Mouse (Mus musculus): ENCODE measurements around the gene Rab6b. TPM values are rescaled to one million over a fixed set of nuclear protein-coding genes. Genes with fewer than 3 reads are reported as not detected.

Rab6b gene
- polyA plus RNA-seq (2014; fragmentation: Illumina TruSeq; extraction: RNeasy Lipid Tissue Mini Kit (QIAGEN cat#74804); ENCODE audit: low read depth, low replicate concordance): 0.53 TPM

DNA sequence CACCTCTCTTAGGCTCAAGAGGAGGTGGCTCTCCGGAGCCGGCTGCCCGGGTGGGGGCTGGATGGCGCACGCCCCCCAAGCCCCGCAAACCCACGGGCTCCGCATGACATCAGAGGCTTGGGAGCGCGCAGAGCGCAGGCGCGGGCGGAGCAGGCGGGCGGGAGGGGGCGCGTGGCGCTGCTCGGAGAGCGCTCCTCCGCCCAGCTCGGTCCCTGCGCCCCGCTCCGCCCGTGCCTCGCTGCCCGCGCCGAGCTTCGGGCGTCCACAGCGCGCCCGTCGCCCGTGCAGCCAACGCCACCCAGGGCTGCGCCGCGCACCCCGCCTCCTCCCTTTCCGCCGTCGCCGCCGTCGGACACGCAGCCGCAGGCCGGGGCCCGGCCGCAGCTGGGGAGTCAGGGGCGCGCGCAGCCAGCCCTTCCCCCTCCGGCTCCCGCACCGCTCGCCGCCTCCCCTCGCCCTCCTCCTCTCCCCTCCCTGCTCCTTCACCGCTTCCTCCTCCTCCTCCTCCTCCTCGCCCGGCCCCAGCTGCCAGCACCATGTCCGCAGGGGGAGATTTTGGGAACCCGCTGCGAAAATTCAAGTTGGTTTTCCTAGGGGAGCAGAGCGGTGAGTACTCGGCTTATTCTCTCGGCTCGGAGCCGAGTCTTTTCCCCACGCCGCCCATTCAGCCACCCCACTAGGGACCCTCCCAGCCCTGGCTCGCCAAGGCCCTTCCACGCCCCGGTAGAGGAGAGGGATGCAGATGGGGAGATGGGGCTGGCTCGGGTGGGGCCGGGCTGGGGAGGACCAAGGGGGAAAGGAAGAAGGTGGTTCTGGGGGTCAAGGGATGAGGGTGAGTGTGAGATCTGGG lies at the start of gene Rab6b:
Rab6b (plus strand) TSS at position 167 of the 850 bp plus-strand sequence.

DNA sequence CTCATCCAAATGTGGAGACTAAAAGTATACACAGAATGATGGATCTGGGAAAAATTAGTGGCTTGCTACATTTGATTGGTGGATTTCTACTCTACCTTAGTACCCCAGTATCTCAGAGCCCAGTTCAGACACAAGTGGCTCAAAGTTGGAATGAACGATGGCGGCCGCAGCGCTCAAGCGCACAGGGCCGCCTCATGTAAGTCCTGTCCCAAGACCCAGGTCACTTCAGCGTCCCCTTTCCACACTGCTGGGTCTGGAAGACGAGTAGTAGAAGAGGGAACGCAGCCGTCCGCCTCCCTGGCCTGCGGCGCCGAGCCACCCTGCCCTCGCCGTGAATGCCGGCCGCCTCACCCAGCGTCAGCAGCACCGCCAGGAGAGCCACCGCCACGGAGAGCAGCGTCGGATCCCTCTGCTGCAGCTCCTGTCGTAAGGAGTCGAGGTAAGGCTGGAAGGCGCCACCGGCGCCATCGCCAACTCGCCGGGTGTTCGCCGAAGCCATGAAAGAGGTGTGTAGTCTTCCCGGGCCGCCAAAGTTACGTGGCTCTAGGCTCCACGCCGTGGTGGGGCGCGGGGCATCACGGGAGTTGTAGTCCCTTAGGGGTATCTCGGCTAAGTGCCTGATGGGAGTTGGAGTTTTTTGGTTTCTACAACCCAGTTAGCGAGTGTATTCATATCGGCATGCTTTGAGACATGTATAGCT lies 90.1 kb downstream of the Rab6b start, which contains the start of gene Srprb:
Srprb (minus strand) TSS at position 577 of the 700 bp plus-strand sequence.

DNA sequence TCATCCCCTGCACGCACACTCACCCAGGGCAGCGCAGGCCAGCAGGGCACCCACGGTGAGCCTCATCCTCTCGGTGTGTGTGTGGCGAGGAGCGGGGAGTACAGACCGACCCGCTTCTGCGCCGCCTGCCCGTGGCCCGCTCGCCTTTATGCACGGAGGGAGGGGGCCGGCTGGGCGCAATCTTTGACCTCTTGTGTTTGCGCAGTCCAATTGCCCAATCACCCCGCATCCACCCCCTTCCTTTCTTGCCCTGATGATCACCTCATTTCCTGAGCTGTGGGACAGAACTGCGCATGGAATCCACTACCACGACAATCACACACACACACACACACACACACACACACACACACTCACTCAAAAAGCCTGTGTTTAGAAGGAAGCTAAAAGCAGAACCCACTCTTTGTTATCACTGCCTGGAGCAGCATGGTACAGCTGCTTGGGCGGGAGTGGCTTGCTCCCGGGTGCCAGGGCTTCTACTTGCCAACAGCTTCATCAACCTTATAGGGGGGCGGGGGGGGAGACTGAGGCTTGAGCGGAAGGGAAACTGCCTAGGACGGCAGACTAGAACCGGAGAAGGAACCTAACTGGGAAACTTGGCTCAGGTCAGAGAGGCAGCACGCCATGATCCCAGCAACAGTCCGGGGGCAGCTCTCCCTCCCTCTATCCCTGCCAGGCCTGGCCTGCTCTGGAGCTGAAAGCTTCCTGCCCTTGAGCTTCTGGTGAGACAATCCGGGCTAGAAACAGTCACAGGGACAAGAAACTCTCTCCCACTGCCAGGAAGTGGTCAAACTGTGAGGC lies 118.8 kb downstream of the Rab6b start, which contains the start of the genes Gm20425 and Trf:
Gm20425 (minus strand) TSS at position 157 of the 801 bp plus-strand sequence.
Trf (minus strand) TSS at position 294 of the 801 bp plus-strand sequence.

Other genes starting within 250 kb of the Rab6b start
- gene Slco2a1, start 123.1 kb upstream of the Rab6b start, polyA plus RNA-seq (2014; fragmentation: Illumina TruSeq; extraction: RNeasy Lipid Tissue Mini Kit (QIAGEN cat#74804); ENCODE audit: low read depth, low replicate concordance): 7.6 TPM
- gene Srprb, start 90.3 kb downstream of the Rab6b start, polyA plus RNA-seq (2014; fragmentation: Illumina TruSeq; extraction: RNeasy Lipid Tissue Mini Kit (QIAGEN cat#74804); ENCODE audit: low read depth, low replicate concordance): 4.8 TPM
- gene Gm20425, start 118.5 kb downstream of the Rab6b start, polyA plus RNA-seq (2014; fragmentation: Illumina TruSeq; extraction: RNeasy Lipid Tissue Mini Kit (QIAGEN cat#74804); ENCODE audit: low read depth, low replicate concordance): 3.1 TPM
- gene Trf, start 118.7 kb downstream of the Rab6b start, polyA plus RNA-seq (2014; fragmentation: Illumina TruSeq; extraction: RNeasy Lipid Tissue Mini Kit (QIAGEN cat#74804); ENCODE audit: low read depth, low replicate concordance): 16,070 TPM
- gene 1300017J02Rik, start 193.3 kb downstream of the Rab6b start, polyA plus RNA-seq (2014; fragmentation: Illumina TruSeq; extraction: RNeasy Lipid Tissue Mini Kit (QIAGEN cat#74804); ENCODE audit: low read depth, low replicate concordance): 574 TPM
- 5.7 TPM for gene Topbp1, start 193.4 kb downstream of the Rab6b start, polyA plus RNA-seq (2014; fragmentation: Illumina TruSeq; extraction: RNeasy Lipid Tissue Mini Kit (QIAGEN cat#74804); ENCODE audit: low read depth, low replicate concordance)